Mouse (Mus musculus): ENCODE results near the gene Gm14214. TPM values are rescaled to one million over a fixed set of nuclear protein-coding genes. Genes with fewer than 3 reads are reported as not detected.

Gene Gm14214
- total and polyA plus RNA-seq, 2 experiments from 2014 or later = not detected

GRCm38 (mm10) chr2:154749046-154750036, 20.5 kb downstream of the Gm14214 start:
- 61% methylated on average over 23 of the region's 23 CpGs for WGBS
- Histone ChIP-seq H3K4me2 (ENCODE audit: low read depth, low read length) (no peak overlapping the region), H3K27ac (ENCODE audit: low read depth) (no peak overlapping the region), H3K4me1 (ENCODE audit: control insufficient read depth, insufficient read depth) (0 out of 2 replicates have a peak, but pooled peaks cover 6% of the 10 kb centered on the region), H3K27me3 (ENCODE audit: control insufficient read depth, insufficient read depth, low read length) (no peaks in the 10 kb centered on the region), H3K36me3 (replicated peaks; ENCODE audit: control insufficient read depth, insufficient read depth, low read length) (no peaks in the 10 kb centered on the region), H3K9me3 (replicated peaks; ENCODE audit: control insufficient read depth, low read length) (no peaks in the 10 kb centered on the region), H3K9ac (replicated peaks; ENCODE audit: low read depth, low read length) (no peak overlapping the region), H3K4me3 (ENCODE audit: low read depth, low read length) (no peak overlapping the region)
- no peak for ATAC-seq (ENCODE audit: insufficient read depth, low read depth)
- no peak for DNase-seq (ENCODE audit: low spot score)
- TF ChIP-seq CTCF (IDR thresholded peaks at IDR 0.05; ENCODE audit: low read depth) (no peak), EP300 (IDR thresholded peaks at IDR 0.05; ENCODE audit: low read depth) (no peak)

- Histone ChIP-seq H3K36me3 (replicated peaks; ENCODE audit: control insufficient read depth, insufficient read depth, low read length) (no peaks in the 10 kb centered on the region), H3K4me1 (ENCODE audit: control insufficient read depth, insufficient read depth) (0 out of 2 replicates have a peak, but pooled peaks cover 6% of the 10 kb centered on the region), H3K9me3 (replicated peaks; ENCODE audit: control insufficient read depth, low read length) (no peaks in the 10 kb centered on the region), H3K9ac (replicated peaks; ENCODE audit: low read depth, low read length) (no peak overlapping the region), H3K4me2 (ENCODE audit: low read depth, low read length) (no peak overlapping the region), H3K27me3 (ENCODE audit: control insufficient read depth, insufficient read depth, low read length) (no peaks in the 10 kb centered on the region), H3K4me3 (ENCODE audit: low read depth, low read length) (no peak overlapping the region), H3K27ac (ENCODE audit: low read depth) (no peak overlapping the region)
- no peak for DNase-seq (ENCODE audit: low spot score)
- ATAC-seq (ENCODE audit: insufficient read depth, low read depth) = no peak
- 88% methylated on average over 2 of the region's 2 CpGs for WGBS
- TF ChIP-seq CTCF (IDR thresholded peaks at IDR 0.05; ENCODE audit: low read depth) = no peak
- no peak for TF ChIP-seq EP300 (IDR thresholded peaks at IDR 0.05; ENCODE audit: low read depth)
These were observed 21.4 kb downstream of the Gm14214 start for GRCm38 (mm10) chr2:154748383-154748782.

GRCm38 (mm10) chr2:154743915-154744314, 25.9 kb downstream of the Gm14214 start:
- Histone ChIP-seq H3K36me3 (replicated peaks; ENCODE audit: control insufficient read depth, insufficient read depth, low read length) (no peaks in the 10 kb centered on the region), H3K4me3 (ENCODE audit: low read depth, low read length) (no peak overlapping the region), H3K9ac (replicated peaks; ENCODE audit: low read depth, low read length) (no peak overlapping the region), H3K4me1 (ENCODE audit: control insufficient read depth, insufficient read depth) (no peaks in the 10 kb centered on the region), H3K27me3 (ENCODE audit: control insufficient read depth, insufficient read depth, low read length) (no peaks in the 10 kb centered on the region), H3K9me3 (replicated peaks; ENCODE audit: control insufficient read depth, low read length) (no peaks in the 10 kb centered on the region), H3K27ac (ENCODE audit: low read depth) (no peak overlapping the region), H3K4me2 (ENCODE audit: low read depth, low read length) (no peak overlapping the region)
- TF ChIP-seq CTCF (IDR thresholded peaks at IDR 0.05; ENCODE audit: low read depth) = no peak
- TF ChIP-seq EP300 (IDR thresholded peaks at IDR 0.05; ENCODE audit: low read depth) = no peak
- no peak for DNase-seq (ENCODE audit: low spot score)
- WGBS = 78% methylated on average over 4 of the region's 4 CpGs
- ATAC-seq (ENCODE audit: insufficient read depth, low read depth) = no peak

GRCm38 (mm10) chr2:154742911-154743819, 26.7 kb downstream of the Gm14214 start:
- TF ChIP-seq EP300 (IDR thresholded peaks at IDR 0.05; ENCODE audit: low read depth) (no peak), CTCF (IDR thresholded peaks at IDR 0.05; ENCODE audit: low read depth) (no peak)
- no peak overlapping the region for H3K4me2 ChIP-seq (ENCODE audit: low read depth, low read length)
- DNase-seq (ENCODE audit: low spot score) (no peak), ATAC-seq (ENCODE audit: insufficient read depth, low read depth) (no peak)
- no peaks in the 10 kb centered on the region for H3K27me3 ChIP-seq (ENCODE audit: control insufficient read depth, insufficient read depth, low read length)
- H3K27ac ChIP-seq (ENCODE audit: low read depth) = no peak overlapping the region
- H3K9me3 ChIP-seq (replicated peaks; ENCODE audit: control insufficient read depth, low read length) = no peaks in the 10 kb centered on the region
- no peak overlapping the region for H3K9ac ChIP-seq (replicated peaks; ENCODE audit: low read depth, low read length)
- WGBS = 72% methylated on average over 10 of the region's 10 CpGs
- no peaks in the 10 kb centered on the region for H3K4me1 ChIP-seq (ENCODE audit: control insufficient read depth, insufficient read depth)
- H3K36me3 ChIP-seq (replicated peaks; ENCODE audit: control insufficient read depth, insufficient read depth, low read length) = no peaks in the 10 kb centered on the region
- no peak overlapping the region for H3K4me3 ChIP-seq (ENCODE audit: low read depth, low read length)

- WGBS = 75% methylated on average over 5 of the region's 5 CpGs
- Histone ChIP-seq H3K27ac (ENCODE audit: low read depth) (no peak overlapping the region), H3K4me3 (ENCODE audit: low read depth, low read length) (no peak overlapping the region), H3K36me3 (replicated peaks; ENCODE audit: control insufficient read depth, insufficient read depth, low read length) (no peaks in the 10 kb centered on the region), H3K9ac (replicated peaks; ENCODE audit: low read depth, low read length) (no peak overlapping the region), H3K4me1 (ENCODE audit: control insufficient read depth, insufficient read depth) (no peaks in the 10 kb centered on the region), H3K27me3 (ENCODE audit: control insufficient read depth, insufficient read depth, low read length) (no peaks in the 10 kb centered on the region), H3K9me3 (replicated peaks; ENCODE audit: control insufficient read depth, low read length) (no peaks in the 10 kb centered on the region), H3K4me2 (ENCODE audit: low read depth, low read length) (no peak overlapping the region)
- TF ChIP-seq CTCF (IDR thresholded peaks at IDR 0.05; ENCODE audit: low read depth) (no peak), EP300 (IDR thresholded peaks at IDR 0.05; ENCODE audit: low read depth) (no peak)
- no peak for ATAC-seq (ENCODE audit: insufficient read depth, low read depth)
- DNase-seq (ENCODE audit: low spot score) = no peak
These were observed 31.2 kb downstream of the Gm14214 start for GRCm38 (mm10) chr2:154738621-154739020.

Data from heart, postnatal 0 days (tissue).